Mouse (Mus musculus): ENCODE measurements around the gene P3h4. TPM values are rescaled to one million over a fixed set of nuclear protein-coding genes. Genes with fewer than 3 reads are reported as not detected.
A peak's percentile ranks its signal among the peaks of the same experiment; 100 is the strongest.

The P3h4 gene
- polyA plus RNA-seq, 1 experiment from 2014 or later: 17.6 TPM

GRCm38 (mm10) chr11:100396886-100397599 lies 17.6 kb downstream of the P3h4 start:
- Histone ChIP-seq H3K27ac (peak overlapping the region; percentile 86), H3K9ac (peak overlapping the region; percentile 85), H3K4me3 (peak overlapping the region; percentile 78), H3K9me3 (no peaks in the 10 kb centered on the region), H3K4me1 (replicated peaks) (peaks cover 46% of the 10 kb centered on the region), H3K36me3 (no peaks in the 10 kb centered on the region; the same call in 1 of the 2 replicates), H3K4me2 (peak overlapping the region; percentile 61), H3K27me3 (peaks cover 27% of the 10 kb centered on the region; the same call in 1 of the 2 replicates)
- ATAC-seq (ENCODE audit: low FRiP score): peak; percentile 46
- WGBS: 2% methylated on average over 42 of the region's 42 CpGs

GRCm38 (mm10) chr11:100395861-100396631 lies 18.6 kb downstream of the P3h4 start:
- H3K36me3 ChIP-seq: no peaks in the 10 kb centered on the region; the same call in 1 of the 2 replicates
- peaks cover 27% of the 10 kb centered on the region; the same call in 1 of the 2 replicates for H3K27me3 ChIP-seq
- H3K9ac ChIP-seq: peak overlapping the region; percentile 85
- 0 out of 2 replicates have a peak overlapping the region, but pooled peaks have one; percentile 86 for H3K27ac ChIP-seq
- peak overlapping the region; percentile 61 for H3K4me2 ChIP-seq
- WGBS: 35% methylated on average over 17 of the region's 17 CpGs
- H3K9me3 ChIP-seq: no peaks in the 10 kb centered on the region
- no peak for ATAC-seq (ENCODE audit: low FRiP score)
- H3K4me1 ChIP-seq (replicated peaks): peaks cover 51% of the 10 kb centered on the region
- peak overlapping the region; percentile 78 for H3K4me3 ChIP-seq

GRCm38 (mm10) chr11:100395200-100395599 lies 19.4 kb downstream of the P3h4 start:
- 39% methylated on average over 11 of the region's 11 CpGs for WGBS
- ATAC-seq (ENCODE audit: low FRiP score): no peak
- peak overlapping the region; percentile 85 for H3K9ac ChIP-seq

GRCm38 (mm10) chr11:100394353-100395074 lies 20.1 kb downstream of the P3h4 start:
- H3K27me3 ChIP-seq: peaks cover 23% of the 10 kb centered on the region; the same call in 1 of the 2 replicates
- peak overlapping the region; percentile 61 for H3K4me2 ChIP-seq
- no peak overlapping the region for H3K27ac ChIP-seq
- no peaks in the 10 kb centered on the region for H3K9me3 ChIP-seq
- H3K4me1 ChIP-seq (replicated peaks): peaks cover 66% of the 10 kb centered on the region
- WGBS: 64% methylated on average over 5 of the region's 5 CpGs
- peak overlapping the region; percentile 78; the same call in 1 of the 2 replicates for H3K4me3 ChIP-seq
- no peak for ATAC-seq (ENCODE audit: low FRiP score)
- no peaks in the 10 kb centered on the region; the same call in 1 of the 2 replicates for H3K36me3 ChIP-seq
- H3K9ac ChIP-seq: 0 out of 2 replicates have a peak overlapping the region, but pooled peaks have one; percentile 85

More at GRCm38 (mm10) chr11:100395200-100395599, 19.4 kb downstream of the P3h4 start:
- H3K36me3 ChIP-seq: no peaks in the 10 kb centered on the region; the same call in 1 of the 2 replicates
- peak overlapping the region; percentile 78 for H3K4me3 ChIP-seq
- H3K27me3 ChIP-seq: peaks cover 27% of the 10 kb centered on the region; the same call in 1 of the 2 replicates
- no peak overlapping the region for H3K27ac ChIP-seq
- peaks cover 59% of the 10 kb centered on the region for H3K4me1 ChIP-seq (replicated peaks)
- H3K9me3 ChIP-seq: no peaks in the 10 kb centered on the region
- peak overlapping the region; percentile 61 for H3K4me2 ChIP-seq

- H3K36me3 ChIP-seq: no peaks in the 10 kb centered on the region; the same call in 1 of the 2 replicates
- H3K4me1 ChIP-seq (replicated peaks): peaks cover 66% of the 10 kb centered on the region
- WGBS: 74% methylated on average over 7 of the region's 7 CpGs
- no peak overlapping the region for H3K4me3 ChIP-seq
- H3K4me2 ChIP-seq: no peak overlapping the region
- no peaks in the 10 kb centered on the region for H3K9me3 ChIP-seq
- no peak overlapping the region for H3K27ac ChIP-seq
- peaks cover 23% of the 10 kb centered on the region; the same call in 1 of the 2 replicates for H3K27me3 ChIP-seq
- ATAC-seq (ENCODE audit: low FRiP score): no peak
- H3K9ac ChIP-seq: no peak overlapping the region
These were observed 20.9 kb downstream of the P3h4 start for GRCm38 (mm10) chr11:100393733-100394132.

- Histone ChIP-seq H3K27ac (no peak overlapping the region), H3K9me3 (no peaks in the 10 kb centered on the region), H3K9ac (no peak overlapping the region), H3K4me3 (no peak overlapping the region), H3K36me3 (no peaks in the 10 kb centered on the region; the same call in 1 of the 2 replicates), H3K4me1 (replicated peaks) (peaks cover 68% of the 10 kb centered on the region), H3K4me2 (no peak overlapping the region), H3K27me3 (peaks cover 23% of the 10 kb centered on the region; the same call in 1 of the 2 replicates)
- 84% methylated on average over 5 of the region's 5 CpGs for WGBS
- no peak for ATAC-seq (ENCODE audit: low FRiP score)
These were observed 21.7 kb downstream of the P3h4 start for GRCm38 (mm10) chr11:100392958-100393357.

- no peak overlapping the region for H3K27ac ChIP-seq
- H3K9me3 ChIP-seq: no peaks in the 10 kb centered on the region
- peaks cover 69% of the 10 kb centered on the region for H3K4me1 ChIP-seq (replicated peaks)
- 84% methylated on average over 7 of the region's 7 CpGs for WGBS
- no peak overlapping the region for H3K4me2 ChIP-seq
- ATAC-seq (ENCODE audit: low FRiP score): no peak
- H3K9ac ChIP-seq: no peak overlapping the region
- H3K27me3 ChIP-seq: peaks cover 23% of the 10 kb centered on the region; the same call in 1 of the 2 replicates
- no peak overlapping the region for H3K4me3 ChIP-seq
- no peaks in the 10 kb centered on the region; the same call in 1 of the 2 replicates for H3K36me3 ChIP-seq
These were observed 22.7 kb downstream of the P3h4 start for GRCm38 (mm10) chr11:100391884-100392345.

- peaks cover 21% of the 10 kb centered on the region; the same call in 1 of the 2 replicates for H3K27me3 ChIP-seq
- peaks cover 3% of the 10 kb centered on the region for H3K36me3 ChIP-seq
- H3K27ac ChIP-seq: peak overlapping the region; percentile 52
- no peaks in the 10 kb centered on the region for H3K9me3 ChIP-seq
- H3K4me1 ChIP-seq (replicated peaks): peaks cover 63% of the 10 kb centered on the region
- ATAC-seq (ENCODE audit: low FRiP score): peak; percentile 47
- 59% methylated on average over 9 of the region's 9 CpGs for WGBS
- no peak overlapping the region for H3K4me2 ChIP-seq
- peak overlapping the region; percentile 31; the same call in 1 of the 2 replicates for H3K9ac ChIP-seq
- no peak overlapping the region for H3K4me3 ChIP-seq
These were observed 23.4 kb downstream of the P3h4 start for GRCm38 (mm10) chr11:100391081-100391883.

- 39% methylated on average over 8 of the region's 8 CpGs for WGBS
- peaks cover 16% of the 10 kb centered on the region for H3K36me3 ChIP-seq
- 0 out of 2 replicates have a peak overlapping the region, but pooled peaks have one; percentile 8 for H3K27ac ChIP-seq
- peaks cover 50% of the 10 kb centered on the region for H3K4me1 ChIP-seq (replicated peaks)
- no peaks in the 10 kb centered on the region for H3K9me3 ChIP-seq
- H3K4me3 ChIP-seq: no peak overlapping the region
- no peak overlapping the region for H3K9ac ChIP-seq
- peaks cover 9% of the 10 kb centered on the region; the same call in 1 of the 2 replicates for H3K27me3 ChIP-seq
- ATAC-seq (ENCODE audit: low FRiP score): no peak
- H3K4me2 ChIP-seq: no peak overlapping the region
These were observed 24.6 kb downstream of the P3h4 start for GRCm38 (mm10) chr11:100389931-100390445.

- Histone ChIP-seq H3K9me3 (no peaks in the 10 kb centered on the region), H3K27me3 (no peaks in the 10 kb centered on the region), H3K9ac (no peak overlapping the region; the same call in 1 of the 2 replicates), H3K27ac (no peak overlapping the region), H3K4me2 (no peak overlapping the region), H3K4me1 (replicated peaks) (peaks cover 37% of the 10 kb centered on the region), H3K4me3 (no peak overlapping the region), H3K36me3 (peaks cover 30% of the 10 kb centered on the region)
- 76% methylated on average over 6 of the region's 6 CpGs for WGBS
- ATAC-seq (ENCODE audit: low FRiP score): no peak
These were observed 26.0 kb downstream of the P3h4 start for GRCm38 (mm10) chr11:100388588-100388987.

All from hindbrain, embryonic 13.5 days (tissue).